Mouse (Mus musculus) midbrain, embryonic 11.5 days (tissue): Measurements from ENCODE around the gene S100a13. TPM values are rescaled to one million over a fixed set of nuclear protein-coding genes. Genes with fewer than 3 reads are reported as not detected.
A peak's percentile ranks its signal among the peaks of the same experiment; 100 is the strongest.

Experiments used
- ATAC-seq: fragments of 200-750 bp; cut with Nextera tagmentation; 2 replicates; pipeline ENCODE4 v1.8.0; 2017; ENCODE audit warnings: moderate TSS enrichment, moderate library complexity; ENCODE audit not compliant: low FRiP score
- DNase-seq: peaks from one replicate; pipeline ENCODE4 v3.0.0; 2015; ENCODE audit warnings: low spot score; ENCODE audit errors: missing footprints
- H3K27ac ChIP-seq: fragments of 300-500 bp; sonication (generic); 2 replicates; pipeline ENCODE4 v1.5.1; 2014; ENCODE audit warnings: low read depth, low read length
- H3K27me3 ChIP-seq: fragments of 300-500 bp; sonication (generic); 2 replicates; pipeline ENCODE4 v1.6.1; 2014; ENCODE audit warnings: mild to moderate bottlenecking, low read length, moderate library complexity, mixed read lengths; ENCODE audit not compliant: control insufficient read depth, insufficient read depth
- H3K36me3 ChIP-seq: fragments of 300-500 bp; sonication (generic); 2 replicates; pipeline ENCODE4 v1.6.1; 2014; ENCODE audit warnings: mild to moderate bottlenecking, low read length, moderate library complexity, mixed read lengths; ENCODE audit not compliant: control insufficient read depth, insufficient read depth
- H3K4me1 ChIP-seq: fragments of 300-500 bp; sonication (generic); 2 replicates; pipeline ENCODE4 v1.6.1; 2014; ENCODE audit warnings: low read length; ENCODE audit not compliant: control insufficient read depth, insufficient read depth
- H3K4me2 ChIP-seq: fragments of 300-500 bp; sonication (generic); 2 replicates; pipeline ENCODE4 v1.6.1; 2014; ENCODE audit warnings: mild to moderate bottlenecking, moderate library complexity
- H3K4me3 ChIP-seq: fragments of 300-500 bp; sonication (generic); 2 replicates; pipeline ENCODE4 v1.5.1; 2014; ENCODE audit warnings: low read depth, low read length
- H3K9ac ChIP-seq: fragments of 300-500 bp; sonication (generic); 2 replicates; pipeline ENCODE4 v1.6.1; 2014; ENCODE audit warnings: low read length
- H3K9me3 ChIP-seq: fragments of 300-500 bp; sonication (generic); 2 replicates; pipeline ENCODE4 v1.6.1; 2016; ENCODE audit warnings: low read length; ENCODE audit not compliant: control insufficient read depth
- WGBS: fragments of 180-500 bp; shearing (Covaris S2); extraction: QIAGEN DNeasy Blood & Tissue Kit; methylation state at CpG from one replicate; pipeline ENCODE4 v1.1.7; 2014; 5-methylcytosine and 5-hydroxymethylcytosine counted together
- polyA plus RNA-seq: library from polyadenylated mRNA; unstranded; fragments of >200 nt; fragmentation: Nextera tagmentation; extraction: Ambion mirVana; gene quantifications from 2 replicates; pipeline ENCODE4 v1.2.1, GENCODE M21; 2014

Gene S100a13
- polyA plus RNA-seq, 1 experiment from 2014 or later = 14.1 TPM

- ATAC-seq (no peak), DNase-seq (no peak)
- Histone ChIP-seq H3K4me3 (no peak overlapping the region), H3K27ac (no peak overlapping the region), H3K36me3 (no peaks in the 10 kb centered on the region), H3K4me1 (peaks cover 3% of the 10 kb centered on the region), H3K27me3 (peaks cover 9% of the 10 kb centered on the region), H3K9ac (no peak overlapping the region), H3K4me2 (no peak overlapping the region), H3K9me3 (no peaks in the 10 kb centered on the region)
- 82% methylated on average over 9 of the region's 9 CpGs for WGBS
Measured at GRCm38 (mm10) chr3:90512948-90513642, 1.1 kb upstream of the S100a13 start.

- Histone ChIP-seq H3K4me2 (peak overlapping the region; percentile 68), H3K9me3 (no peaks in the 10 kb centered on the region), H3K27me3 (peaks cover 9% of the 10 kb centered on the region), H3K4me1 (no peaks in the 10 kb centered on the region; the same call in 1 of the 2 replicates), H3K36me3 (no peaks in the 10 kb centered on the region), H3K9ac (0 out of 2 replicates have a peak overlapping the region, but pooled peaks have one; percentile 24), H3K27ac (no peak overlapping the region), H3K4me3 (peak overlapping the region; percentile 23)
- peak; percentile 64 for ATAC-seq
- WGBS = under 1% methylated on average over 10 of the region's 10 CpGs
- no peak for DNase-seq
Measured at GRCm38 (mm10) chr3:90514691-90515090, 456 bp downstream of the S100a13 start.

- Histone ChIP-seq H3K9ac (no peak overlapping the region), H3K4me1 (no peaks in the 10 kb centered on the region; the same call in 1 of the 2 replicates), H3K27ac (no peak overlapping the region), H3K4me3 (no peak overlapping the region), H3K36me3 (no peaks in the 10 kb centered on the region), H3K9me3 (no peaks in the 10 kb centered on the region), H3K4me2 (peak overlapping the region; percentile 68), H3K27me3 (peaks cover 9% of the 10 kb centered on the region)
- peak; percentile 6; the same call in 1 of the 2 replicates for ATAC-seq
- DNase-seq = no peak
- WGBS = 55% methylated on average over 1 of the region's 1 CpGs
Measured at GRCm38 (mm10) chr3:90515242-90515641, 1.0 kb downstream of the S100a13 start.

GRCm38 (mm10) chr3:90515789-90516188 lies 1.6 kb downstream of the S100a13 start:
- no peak for DNase-seq
- 90% methylated on average over 4 of the region's 4 CpGs for WGBS
- Histone ChIP-seq H3K36me3 (no peaks in the 10 kb centered on the region), H3K9ac (no peak overlapping the region), H3K27me3 (peaks cover 9% of the 10 kb centered on the region), H3K4me2 (no peak overlapping the region), H3K4me1 (no peaks in the 10 kb centered on the region; the same call in 1 of the 2 replicates), H3K4me3 (no peak overlapping the region), H3K9me3 (no peaks in the 10 kb centered on the region), H3K27ac (no peak overlapping the region)
- no peak for ATAC-seq

- ATAC-seq = no peak
- no peak for DNase-seq
- no peaks in the 10 kb centered on the region; the same call in 1 of the 2 replicates for H3K4me1 ChIP-seq
- no peak overlapping the region for H3K27ac ChIP-seq
- no peak overlapping the region for H3K9ac ChIP-seq
- no peak overlapping the region for H3K4me3 ChIP-seq
- peaks cover 9% of the 10 kb centered on the region for H3K27me3 ChIP-seq
- no peaks in the 10 kb centered on the region for H3K36me3 ChIP-seq
- H3K9me3 ChIP-seq = no peaks in the 10 kb centered on the region
- WGBS = 90% methylated on average over 4 of the region's 4 CpGs
- H3K4me2 ChIP-seq = no peak overlapping the region
Measured at GRCm38 (mm10) chr3:90517711-90518110, 3.5 kb downstream of the S100a13 start.

- no peaks in the 10 kb centered on the region for H3K36me3 ChIP-seq
- DNase-seq (no peak), ATAC-seq (no peak)
- no peak overlapping the region for H3K27ac ChIP-seq
- H3K27me3 ChIP-seq = no peaks in the 10 kb centered on the region
- H3K4me2 ChIP-seq = no peak overlapping the region
- H3K9ac ChIP-seq = no peak overlapping the region
- no peaks in the 10 kb centered on the region for H3K4me1 ChIP-seq
- H3K9me3 ChIP-seq = no peaks in the 10 kb centered on the region
- no peak overlapping the region for H3K4me3 ChIP-seq
- 69% methylated on average over 4 of the region's 4 CpGs for WGBS
Measured at GRCm38 (mm10) chr3:90525421-90525820, 11.2 kb downstream of the S100a13 start.

- no peaks in the 10 kb centered on the region for H3K4me1 ChIP-seq
- DNase-seq (peak; percentile 59), ATAC-seq (no peak)
- H3K4me3 ChIP-seq = no peak overlapping the region
- H3K27me3 ChIP-seq = no peaks in the 10 kb centered on the region
- H3K9ac ChIP-seq = no peak overlapping the region
- H3K27ac ChIP-seq = no peak overlapping the region
- WGBS = 87% methylated on average over 2 of the region's 2 CpGs
- no peak overlapping the region for H3K4me2 ChIP-seq
- H3K36me3 ChIP-seq = no peaks in the 10 kb centered on the region
- no peaks in the 10 kb centered on the region for H3K9me3 ChIP-seq
Measured at GRCm38 (mm10) chr3:90526076-90526475, 11.8 kb downstream of the S100a13 start.

GRCm38 (mm10) chr3:90526580-90526979 lies 12.3 kb downstream of the S100a13 start, which contains the start of gene S100a14:
S100a14 (plus strand) TSS chr3:90526856.
- DNase-seq (peak; percentile 17), ATAC-seq (peak; percentile 38; the same call in 1 of the 2 replicates)
- WGBS = 78% methylated on average over 5 of the region's 5 CpGs
- Histone ChIP-seq H3K36me3 (no peaks in the 10 kb centered on the region), H3K4me3 (no peak within 1 kb of the TSS), H3K27ac (no peak within 1 kb of the TSS), H3K9ac (no peak within 1 kb of the TSS), H3K4me1 (no peaks in the 10 kb centered on the region), H3K27me3 (no peaks in the 10 kb centered on the region), H3K9me3 (no peaks in the 10 kb centered on the region), H3K4me2 (no peak within 1 kb of the TSS)

GRCm38 (mm10) chr3:90527291-90527873 lies 13.1 kb downstream of the S100a13 start:
- H3K9me3 ChIP-seq = no peaks in the 10 kb centered on the region
- no peaks in the 10 kb centered on the region for H3K36me3 ChIP-seq
- no peak overlapping the region for H3K4me2 ChIP-seq
- H3K9ac ChIP-seq = no peak overlapping the region
- no peaks in the 10 kb centered on the region for H3K27me3 ChIP-seq
- 86% methylated on average over 7 of the region's 7 CpGs for WGBS
- H3K27ac ChIP-seq = no peak overlapping the region
- H3K4me3 ChIP-seq = no peak overlapping the region
- no peaks in the 10 kb centered on the region for H3K4me1 ChIP-seq
- ATAC-seq (no peak), DNase-seq (peak; percentile 41)
